ENCODE assay signal across 8 mouse cellular contexts in genomic region chr10:19043529-19044262, GRCm38 (mm10). TPM values are rescaled to one million over a fixed set of nuclear protein-coding genes. Genes with fewer than 3 reads are reported as not detected.
DNase-seq lines count a peak whose midpoint lies in the region; TF ChIP-seq lines count a peak whose summit lies in the region.

No protein-coding gene starts in this region.

- TF ChIP-seq POLR2A in myocyte (IDR thresholded peaks at IDR 0.05; ENCODE audit: insufficient read length, low read depth) = no peak

- no peaks in the 10 kb centered on the region for H3K27me3 ChIP-seq in myocyte (ENCODE audit: control insufficient read depth, insufficient read depth, insufficient read length)

- intact Hi-C loops in heart, postnatal 36 days (cut with DNase I) = no loop called here
- intact Hi-C loops in heart, postnatal 14 days (cut with DNase I) = no loop called here

- no peaks in the 10 kb centered on the region for H3K79me2 ChIP-seq in myocyte (ENCODE audit: control insufficient read depth, insufficient read depth)

- H3ac ChIP-seq in myocyte (ENCODE audit: control insufficient read depth, insufficient read length) = no peak overlapping the region

- peak; percentile 31 for DNase-seq in heart, adult 8-10 months (ENCODE audit: low spot score)
- no peak for DNase-seq in heart, postnatal 36 days
- DNase-seq in CD4-positive, CD25-positive, alpha-beta regulatory T cell, adult 2 months (ENCODE audit: low read depth, low spot score) = peak; percentile 86
- peak; percentile 23 for DNase-seq in fat pad, adult 2 months (ENCODE audit: extremely low read depth, low read depth, low spot score)
- no peak for DNase-seq in cerebellum, adult 18-20 months
- no peak for DNase-seq in adrenal gland, postnatal 4 days (ENCODE audit: low spot score in 2 of 2)
- DNase-seq in heart, postnatal 14 days = no peak

- peak overlapping the region; percentile 69 for H3K4me2 ChIP-seq in myocyte (ENCODE audit: low read depth)

- no peaks in the 10 kb centered on the region for H3K36me3 ChIP-seq in myocyte (ENCODE audit: control insufficient read depth, insufficient read depth)

- H3K4me3 ChIP-seq in myocyte = peak overlapping the region; percentile 3

TF ChIP-seq in myocyte, 11 proteins besides CTCF, POLR2A, EP300 and RAD21:
- no peak for TF ChIP-seq MAX (IDR thresholded peaks at IDR 0.05; ENCODE audit: low read depth)
- TF ChIP-seq TCF12 (IDR thresholded peaks at IDR 0.05; ENCODE audit: insufficient read depth, poor library complexity, severe bottlenecking) = no peak
- TF ChIP-seq REST (IDR thresholded peaks at IDR 0.05; ENCODE audit: insufficient read depth, insufficient read length) = no peak
- no peak for TF ChIP-seq USF1 (IDR thresholded peaks at IDR 0.05; ENCODE audit: low read depth)
- TF ChIP-seq E2F4 (IDR thresholded peaks at IDR 0.05; ENCODE audit: insufficient read depth) = no peak
- TF ChIP-seq CEBPB (IDR thresholded peaks at IDR 0.05; ENCODE audit: insufficient read depth, poor library complexity, severe bottlenecking) = no peak
- TF ChIP-seq TCF3 (IDR thresholded peaks at IDR 0.05; ENCODE audit: insufficient read length, low read depth) = no peak
- TF ChIP-seq MYOG (IDR thresholded peaks at IDR 0.05; ENCODE audit: control insufficient read depth in 1 of 3, insufficient read depth in 1 of 3, insufficient read length in 2 of 3, low read depth in 2 of 3) = no peak
- no peak for TF ChIP-seq SRF (IDR thresholded peaks at IDR 0.05; ENCODE audit: control insufficient read depth, insufficient read length, low read depth)

RNA-seq across cellular contexts. Expression of gene Tnfaip3, which starts 28.2 kb away (rescaled TPM):
- total RNA-seq in heart, adult 8-10 months (2022) = 1 to 10 TPM; 1.7 to 3.8 (median 2.3) TPM
- total RNA-seq in heart, postnatal 36 days (2021) = 1 to 10 TPM; 2.1 to 2.7 TPM
- polyA plus RNA-seq in myocyte (2012; fragmentation: generic; extraction: Trizol) = 8.0 TPM
- total RNA-seq in adrenal gland, postnatal 4 days (2021) = 1 to 10 TPM; 5.6 to 5.8 TPM
- 1 to 10 TPM; 2.4 to 4.9 TPM for total RNA-seq in heart, postnatal 14 days (2021)

Comparison
In these comparisons a context has a peak if more than half of its experiments do, and no peak if none do; other contexts are left out.
1. DNase-seq: peak in heart, adult 8-10 months (single experiment), CD4-positive, CD25-positive, alpha-beta regulatory T cell, adult 2 months (single experiment) and fat pad, adult 2 months (single experiment); none in heart, postnatal 36 days (0 of 2), cerebellum, adult 18-20 months (0 of 2), adrenal gland, postnatal 4 days (0 of 2) and heart, postnatal 14 days (0 of 2).